9 mouse cellular contexts compared by ENCODE assay signal in genomic region chr2:172378332-172378731, GRCm38 (mm10). TPM values are rescaled to one million over a fixed set of nuclear protein-coding genes. Genes with fewer than 3 reads are reported as not detected.
A peak's percentile ranks its signal among the peaks of the same experiment; 100 is the strongest.
DNase-seq lines count a peak whose midpoint lies in the region; ATAC-seq and TF ChIP-seq lines count a peak whose summit lies in the region.
"Had no signal": no experiment of that assay in that cellular context is flagged by ENCODE, and none has a peak within 500 bp of the region (broad histone marks: within the 10 kb centered on the region; RNA-seq: fewer than 3 reads in every experiment).

No protein-coding gene starts in this region.

- H3K4me2 ChIP-seq in neural tube, embryonic 15.5 days: no peak overlapping the region

- no peak overlapping the region for H3K4me3 ChIP-seq in lung, adult 2 months (replicated peaks; ENCODE audit: extremely low read depth, low read depth, low read length)
- H3K4me3 ChIP-seq in small intestine, adult 2 months (ENCODE audit: low read depth, low read length): no peak overlapping the region
- H3K4me3 ChIP-seq in neural tube, embryonic 15.5 days (replicated peaks): no peak overlapping the region
- H3K4me3 ChIP-seq: megakaryocyte, embryonic 14.5 days had no signal

- ATAC-seq in granulocyte monocyte progenitor cell, adult 5-6 weeks (replicated peaks; ENCODE audit: poor library complexity, severe bottlenecking): peak; percentile 86
- ATAC-seq in neural tube, embryonic 15.5 days (ENCODE audit: low FRiP score): no peak

- no peak overlapping the region for H3K9ac ChIP-seq in neural tube, embryonic 15.5 days (replicated peaks)

- peaks cover 66% of the 10 kb centered on the region for H3K36me3 ChIP-seq in small intestine, adult 2 months (ENCODE audit: control insufficient read depth, insufficient read depth, low read length)
- peaks cover 80% of the 10 kb centered on the region for H3K36me3 ChIP-seq in neural tube, embryonic 15.5 days

- TF ChIP-seq CTCF in lung, adult 2 months (IDR thresholded peaks at IDR 0.05; ENCODE audit: insufficient read depth, low read length): peak; percentile 78
- peak; percentile 37; the same call in 1 of the 2 replicates for TF ChIP-seq CTCF in small intestine, adult 2 months (IDR thresholded peaks at IDR 0.05; ENCODE audit: extremely low read depth, insufficient read length, insufficient replicate concordance, low read depth, low read length)

- no peak overlapping the region for H3K27ac ChIP-seq in small intestine, adult 2 months (ENCODE audit: insufficient read depth, low read depth, low read length)
- no peak overlapping the region for H3K27ac ChIP-seq in neural tube, embryonic 15.5 days (replicated peaks)

- WGBS in lung, adult 2 months: 60% methylated on average over 7 of the region's 7 CpGs
- WGBS in small intestine, adult 2 months: 65% methylated on average over 7 of the region's 7 CpGs
- 73% methylated on average over 7 of the region's 7 CpGs for WGBS in neural tube, embryonic 15.5 days

- H3K27me3 ChIP-seq in small intestine, adult 2 months (ENCODE audit: control insufficient read depth, insufficient read depth, low read length): no peaks in the 10 kb centered on the region
- H3K27me3 ChIP-seq in neural tube, embryonic 15.5 days (replicated peaks): no peaks in the 10 kb centered on the region
- H3K27me3 ChIP-seq: megakaryocyte, embryonic 14.5 days had no signal

- H3K9me3 ChIP-seq in neural tube, embryonic 15.5 days (replicated peaks): no peaks in the 10 kb centered on the region
- H3K9me3 ChIP-seq: megakaryocyte, embryonic 14.5 days had no signal

- DNase-seq in cerebellum, postnatal 14 days: peak; percentile 27 to 39
- no peak for DNase-seq in cerebellum, postnatal 36 days
- peak; percentile 38 for DNase-seq in ovary, postnatal 36 days (ENCODE audit: low spot score)
- no peak for DNase-seq in ovary, postnatal 10 days (ENCODE audit: low spot score)
- peak; percentile 25 for DNase-seq in lung, adult 2 months

- TF ChIP-seq POLR2A in lung, adult 2 months (IDR thresholded peaks at IDR 0.05; ENCODE audit: borderline replicate concordance, extremely low read depth, low read depth, low read length): no peak
- no peak for TF ChIP-seq POLR2A in small intestine, adult 2 months (IDR thresholded peaks at IDR 0.05; ENCODE audit: low read depth, low read length)

- H3K4me1 ChIP-seq in lung, adult 2 months (ENCODE audit: control insufficient read depth, insufficient read depth, low read length): no peaks in the 10 kb centered on the region
- no peaks in the 10 kb centered on the region for H3K4me1 ChIP-seq in small intestine, adult 2 months (ENCODE audit: control insufficient read depth, insufficient read depth, insufficient read length, low read length)
- H3K4me1 ChIP-seq in neural tube, embryonic 15.5 days: no peaks in the 10 kb centered on the region

RNA-seq across cellular contexts. Expression of gene Cstf1, which starts 7.9 kb away (rescaled TPM):
- total RNA-seq in granulocyte monocyte progenitor cell, adult 5-6 weeks (2014; fragmentation: Nextera tagmentation): 21.5 and 32.6 TPM in 2 replicates
- 33.3 and 38.9 TPM in 2 replicates for total RNA-seq in granulocyte monocyte progenitor cell, adult 5-6 weeks (2017)
- polyA plus RNA-seq in lung, adult 2 months (2012; rRNA removed): 22.4 and 23.1 TPM in 2 replicates
- polyA plus RNA-seq in small intestine, adult 2 months (2012; rRNA removed): 12.2 and 20.9 TPM in 2 replicates
- polyA plus RNA-seq in neural tube, embryonic 15.5 days (2015; fragmentation: Nextera tagmentation; extraction: Ambion mirVana): 22.4 and 27.5 TPM in 2 replicates

RNA-seq across cellular contexts. Expression of gene Aurka, which starts 8.0 kb away (rescaled TPM):
- total RNA-seq in granulocyte monocyte progenitor cell, adult 5-6 weeks (2014; fragmentation: Nextera tagmentation): 18.5 and 36.9 TPM in 2 replicates
- total RNA-seq in granulocyte monocyte progenitor cell, adult 5-6 weeks (2017): 64.5 and 80.8 TPM in 2 replicates
- polyA plus RNA-seq in lung, adult 2 months (2012; rRNA removed): 1.0 and 2.0 TPM in 2 replicates
- polyA plus RNA-seq in small intestine, adult 2 months (2012; rRNA removed): 4.4 and 9.9 TPM in 2 replicates
- polyA plus RNA-seq in neural tube, embryonic 15.5 days (2015; fragmentation: Nextera tagmentation; extraction: Ambion mirVana): 11.7 and 34.1 TPM in 2 replicates

RNA-seq across cellular contexts. Expression of gene Cass4, which starts 15.3 kb away (rescaled TPM):
- total RNA-seq in granulocyte monocyte progenitor cell, adult 5-6 weeks (2014; fragmentation: Nextera tagmentation): 0.41 and 0.64 TPM in 2 replicates
- total RNA-seq in granulocyte monocyte progenitor cell, adult 5-6 weeks (2017): 0.93 and 1.4 TPM in 2 replicates
- polyA plus RNA-seq in lung, adult 2 months (2012; rRNA removed): 3.4 and 7.6 TPM in 2 replicates
- 0.37 and 0.61 TPM in 2 replicates for polyA plus RNA-seq in small intestine, adult 2 months (2012; rRNA removed)
- polyA plus RNA-seq in neural tube, embryonic 15.5 days (2015; fragmentation: Nextera tagmentation; extraction: Ambion mirVana): 0.17 and 1.1 TPM in 2 replicates

RNA-seq across cellular contexts. Expression of gene Fam210b, which starts 33.0 kb away (rescaled TPM):
- 3.9 and 4.8 TPM in 2 replicates for total RNA-seq in granulocyte monocyte progenitor cell, adult 5-6 weeks (2014; fragmentation: Nextera tagmentation)
- 1.4 and 2.8 TPM in 2 replicates for total RNA-seq in granulocyte monocyte progenitor cell, adult 5-6 weeks (2017)
- 21.3 and 25.4 TPM in 2 replicates for polyA plus RNA-seq in lung, adult 2 months (2012; rRNA removed)
- 16.8 and 22.7 TPM in 2 replicates for polyA plus RNA-seq in small intestine, adult 2 months (2012; rRNA removed)
- 18.7 and 19.5 TPM in 2 replicates for polyA plus RNA-seq in neural tube, embryonic 15.5 days (2015; fragmentation: Nextera tagmentation; extraction: Ambion mirVana)

Comparison
In these comparisons a context has a peak if more than half of its experiments do, and no peak if none do; other contexts are left out.
1. DNase-seq: peak in cerebellum, postnatal 14 days (2 of 2), ovary, postnatal 36 days (single experiment) and lung, adult 2 months (single experiment); none in cerebellum, postnatal 36 days (0 of 2) and ovary, postnatal 10 days (single experiment).